Mouse (Mus musculus) intestine, postnatal 0 days (tissue): ENCODE results near the gene Cdx4. TPM values are rescaled to one million over a fixed set of nuclear protein-coding genes. Genes with fewer than 3 reads are reported as not detected.
A peak's percentile ranks its signal among the peaks of the same experiment; 100 is the strongest.

Experiments used
- ATAC-seq: fragments of 200-750 bp; cut with Nextera tagmentation; 2 replicates; pipeline ENCODE4 v1.8.0; 2017; ENCODE audit warnings: mild to moderate bottlenecking, moderate TSS enrichment, moderate library complexity
- H3K27ac ChIP-seq: fragments of 300-500 bp; sonication (generic); 2 replicates; pipeline ENCODE4 v1.5.1; 2014; ENCODE audit warnings: mild to moderate bottlenecking, low read depth, low read length, moderate library complexity
- H3K27me3 ChIP-seq: fragments of 300-500 bp; sonication (generic); replicated peaks from 2 replicates; pipeline ENCODE4 v1.6.1; 2014; ENCODE audit warnings: low read length, mixed read lengths; ENCODE audit not compliant: control insufficient read depth, insufficient read depth
- H3K36me3 ChIP-seq: fragments of 300-500 bp; sonication (generic); 2 replicates; pipeline ENCODE4 v1.6.1; 2014; ENCODE audit warnings: mild to moderate bottlenecking, moderate library complexity; ENCODE audit not compliant: control insufficient read depth, insufficient read depth
- H3K4me1 ChIP-seq: fragments of 300-500 bp; sonication (generic); replicated peaks from 2 replicates; pipeline ENCODE4 v1.6.1; 2014; ENCODE audit warnings: antibody characterized with exemption, low read length, mixed read lengths; ENCODE audit not compliant: control insufficient read depth, insufficient read depth
- H3K4me2 ChIP-seq: fragments of 300-500 bp; sonication (generic); replicated peaks from 2 replicates; pipeline ENCODE4 v1.6.1; 2014; ENCODE audit warnings: low read depth, mild to moderate bottlenecking, moderate library complexity
- H3K4me3 ChIP-seq: fragments of 300-500 bp; sonication (generic); 2 replicates; pipeline ENCODE4 v1.5.1; 2014; ENCODE audit warnings: low read depth, low read length
- H3K9ac ChIP-seq: fragments of 300-500 bp; sonication (generic); 2 replicates; pipeline ENCODE4 v1.6.1; 2014; ENCODE audit warnings: mild to moderate bottlenecking, low read depth, low read length
- H3K9me3 ChIP-seq: fragments of 300-500 bp; sonication (generic); 2 replicates; pipeline ENCODE4 v1.6.1; 2016; ENCODE audit warnings: mixed run types; ENCODE audit not compliant: control insufficient read depth
- CTCF ChIP-seq: sonication (generic); IDR thresholded peaks from 2 replicates; pipeline ENCODE4 v1.5.1; 2016; ENCODE audit warnings: low read depth, mild to moderate bottlenecking, control low read depth, antibody characterized with exemption, moderate library complexity
- WGBS: fragments of 180-500 bp; shearing (Covaris S2); extraction: QIAGEN DNeasy Blood & Tissue Kit; methylation state at CpG from one replicate; pipeline ENCODE4 v1.1.7; 2014; 5-methylcytosine and 5-hydroxymethylcytosine counted together
- polyA plus RNA-seq: library from polyadenylated mRNA; unstranded; fragments of >200 nt; fragmentation: Nextera tagmentation; extraction: Ambion mirVana; gene quantifications from 2 replicates; pipeline ENCODE4 v1.2.1, GENCODE M21; 2015

Gene Cdx4
- polyA plus RNA-seq, 1 experiment from 2014 or later, result not detected

GRCm38 (mm10) chrX:103371221-103371620 is 50.0 kb downstream of the Cdx4 start:
- H3K4me1 ChIP-seq, result no peaks in the 10 kb centered on the region
- WGBS, result 62% methylated on average over 2 of the region's 2 CpGs

GRCm38 (mm10) chrX:103371627-103372026 is 50.4 kb downstream of the Cdx4 start:
- 0 out of 2 replicates have a peak, but pooled peaks have one; percentile 41 for ATAC-seq
- Histone ChIP-seq H3K4me1 (no peaks in the 10 kb centered on the region), H3K36me3 (no peaks in the 10 kb centered on the region), H3K4me3 (no peak overlapping the region), H3K9ac (no peak overlapping the region), H3K4me2 (no peak overlapping the region), H3K27ac (no peak overlapping the region), H3K9me3 (no peaks in the 10 kb centered on the region), H3K27me3 (no peaks in the 10 kb centered on the region)
- peak; percentile 64 for TF ChIP-seq CTCF
- WGBS, result 32% methylated on average over 2 of the region's 2 CpGs

More at GRCm38 (mm10) chrX:103371221-103371620, 50.0 kb downstream of the Cdx4 start:
- no peak overlapping the region for H3K4me3 ChIP-seq
- no peak overlapping the region for H3K4me2 ChIP-seq
- no peaks in the 10 kb centered on the region for H3K36me3 ChIP-seq
- H3K27me3 ChIP-seq, result no peaks in the 10 kb centered on the region
- no peak for ATAC-seq
- no peaks in the 10 kb centered on the region for H3K9me3 ChIP-seq
- no peak overlapping the region for H3K27ac ChIP-seq
- no peak overlapping the region for H3K9ac ChIP-seq
- peak; percentile 54; the same call in 1 of the 2 replicates for TF ChIP-seq CTCF

GRCm38 (mm10) chrX:103374250-103374649 is 53.1 kb downstream of the Cdx4 start:
- Histone ChIP-seq H3K4me2 (no peak overlapping the region), H3K4me3 (no peak overlapping the region), H3K4me1 (no peaks in the 10 kb centered on the region), H3K9me3 (no peaks in the 10 kb centered on the region), H3K9ac (no peak overlapping the region), H3K27ac (no peak overlapping the region), H3K27me3 (no peaks in the 10 kb centered on the region), H3K36me3 (no peaks in the 10 kb centered on the region)
- ATAC-seq, result no peak
- TF ChIP-seq CTCF, result peak; percentile 60
- WGBS, result 66% methylated on average over 5 of the region's 5 CpGs

Other genes with a start within 250 kb of the Cdx4 start
- 1.0 and 1.3 TPM in 2 replicates for gene Nap1l2, start 134.8 kb upstream of the Cdx4 start, polyA plus RNA-seq
- gene Chic1, start 35.1 kb downstream of the Cdx4 start, polyA plus RNA-seq, result 2.0 and 2.3 TPM in 2 replicates
- 0.25 and 0.58 TPM in 2 replicates for gene Tsx, start 93.1 kb downstream of the Cdx4 start, polyA plus RNA-seq
- not detected in 2 replicates for gene Gm26992, start 100.6 kb downstream of the Cdx4 start, polyA plus RNA-seq